18 mouse cellular contexts compared by ENCODE assay signal in the genomic region with DNA sequence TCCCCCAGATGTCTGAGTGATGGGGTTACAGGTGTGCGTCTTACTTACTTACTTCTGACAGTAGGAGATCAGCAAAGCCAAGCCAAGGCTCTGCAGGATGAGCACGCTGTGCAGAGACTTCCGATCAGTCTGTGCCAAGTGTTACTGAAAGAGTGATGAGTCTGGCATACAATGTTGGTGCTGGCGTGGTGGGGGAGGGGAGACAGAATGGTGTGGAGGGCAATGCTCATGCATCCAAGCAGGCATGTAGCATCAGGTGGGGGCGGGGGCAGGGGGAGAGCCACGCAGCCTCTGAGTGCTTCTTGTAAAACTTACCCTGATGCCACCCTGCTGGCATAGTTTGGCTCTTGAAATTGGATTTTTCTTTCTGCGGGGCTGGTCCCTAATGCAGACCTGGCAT.
"Had no signal": no experiment of that assay in that cellular context is flagged by ENCODE, and none has a peak within 500 bp of the region (broad histone marks: within the 10 kb centered on the region; RNA-seq: fewer than 3 reads in every experiment).

No protein-coding gene starts in this region.

- H3K36me3 ChIP-seq: midbrain, embryonic 10.5 days; midbrain, embryonic 12.5 days; midbrain, embryonic 15.5 days; neural tube, embryonic 13.5 days; neural tube, embryonic 15.5 days had no signal

- DNase-seq: lung, adult 18-20 months; lung, embryonic 14.5 days; lung, postnatal 10 days; lung, postnatal 4 days; retina, postnatal 1 day; right cerebral cortex, adult 18-20 months; right cerebral cortex, postnatal 25 days; right cerebral cortex, postnatal 4 days; spleen, adult 18-20 months; thymus, adult 18-20 months; thymus, postnatal 14 days; thymus, postnatal 36 days had no signal

- H3K9me3 ChIP-seq: midbrain, embryonic 10.5 days; midbrain, embryonic 12.5 days; midbrain, embryonic 15.5 days; neural tube, embryonic 13.5 days; neural tube, embryonic 15.5 days had no signal

- H3K4me3 ChIP-seq: midbrain, embryonic 10.5 days; midbrain, embryonic 12.5 days; midbrain, embryonic 15.5 days; myocyte; neural tube, embryonic 13.5 days; neural tube, embryonic 15.5 days had no signal

- H3K27ac ChIP-seq: midbrain, embryonic 10.5 days; midbrain, embryonic 12.5 days; midbrain, embryonic 15.5 days; neural tube, embryonic 13.5 days; neural tube, embryonic 15.5 days had no signal

- H3K27me3 ChIP-seq: midbrain, embryonic 12.5 days; midbrain, embryonic 15.5 days; neural tube, embryonic 13.5 days; neural tube, embryonic 15.5 days had no signal

- H3K4me2 ChIP-seq: lung, embryonic 14.5 days; midbrain, embryonic 12.5 days; midbrain, embryonic 15.5 days; neural tube, embryonic 13.5 days; neural tube, embryonic 15.5 days had no signal

- H3K9ac ChIP-seq: lung, embryonic 14.5 days; midbrain, embryonic 12.5 days; midbrain, embryonic 15.5 days; neural tube, embryonic 13.5 days; neural tube, embryonic 15.5 days had no signal

- H3K4me1 ChIP-seq: midbrain, embryonic 10.5 days; midbrain, embryonic 12.5 days; midbrain, embryonic 15.5 days; neural tube, embryonic 13.5 days; neural tube, embryonic 15.5 days had no signal

- ATAC-seq: midbrain, embryonic 15.5 days had no signal
